Mouse (Mus musculus): ENCODE results near the gene Fam170b. TPM values are rescaled to one million over a fixed set of nuclear protein-coding genes. Genes with fewer than 3 reads are reported as not detected.

Gene Fam170b
- polyA plus RNA-seq, 1 experiment from 2014 or later: 0.05 TPM

DNA sequence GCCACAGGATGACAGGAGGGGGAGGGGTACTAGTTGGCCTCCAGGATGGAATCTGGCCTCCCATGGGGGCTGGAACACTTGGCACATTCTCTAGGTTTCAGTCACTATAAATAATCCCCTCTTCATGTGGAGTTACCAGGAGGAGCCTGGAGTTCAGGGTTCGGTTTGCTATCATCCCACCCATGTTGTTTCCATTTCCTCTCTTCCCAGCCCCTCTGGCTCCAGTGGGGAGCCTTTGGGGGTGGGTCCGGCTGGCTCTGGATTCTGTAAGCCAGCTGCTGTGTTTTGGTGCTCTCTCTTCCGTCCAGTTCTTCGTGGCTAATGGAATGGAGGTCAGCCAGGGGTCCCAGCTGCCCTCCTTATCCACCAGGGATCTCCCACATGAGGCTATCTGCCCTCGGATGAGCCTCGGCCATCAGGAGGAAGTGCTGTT is 27.4 kb downstream of the Fam170b start:
- Histone ChIP-seq H3K4me3 (replicated peaks) (no peak overlapping the region), H3K36me3 (replicated peaks) (no peaks in the 10 kb centered on the region), H3K27me3 (peaks cover 28% of the 10 kb centered on the region), H3K9me3 (replicated peaks) (no peaks in the 10 kb centered on the region), H3K9ac (no peak overlapping the region), H3K4me1 (replicated peaks) (no peaks in the 10 kb centered on the region), H3K4me2 (no peak overlapping the region), H3K27ac (replicated peaks) (no peak overlapping the region)
- 29% methylated on average over 6 of the region's 6 CpGs for WGBS (ENCODE audit: insufficient replicate concordance)
- peak; percentile 15; the same call in 1 of the 2 replicates for ATAC-seq (ENCODE audit: insufficient read depth)

DNA sequence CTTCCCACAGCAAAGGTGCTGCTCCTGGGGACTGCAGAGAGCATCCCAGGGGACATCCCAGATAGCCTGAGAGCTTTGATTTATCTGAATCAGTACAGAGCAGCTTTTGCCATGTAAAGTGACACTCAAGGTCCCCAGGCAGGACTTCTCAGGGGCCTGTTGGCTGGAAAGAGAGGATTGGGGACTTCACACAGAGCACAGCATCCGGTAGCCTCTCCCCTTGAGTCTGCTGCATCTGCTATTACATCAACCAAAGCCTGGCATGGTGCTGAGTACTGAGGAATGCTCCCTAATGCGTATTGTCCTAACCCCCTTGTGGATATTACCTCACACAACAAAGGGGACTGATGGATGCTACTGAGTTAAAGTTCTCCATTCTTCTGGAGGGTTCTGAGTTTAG is 27.9 kb downstream of the Fam170b start:
- 47% methylated on average over 2 of the region's 2 CpGs for WGBS (ENCODE audit: insufficient replicate concordance)
- Histone ChIP-seq H3K36me3 (replicated peaks) (no peaks in the 10 kb centered on the region), H3K27ac (replicated peaks) (no peak overlapping the region), H3K9ac (no peak overlapping the region), H3K4me2 (no peak overlapping the region), H3K27me3 (peaks cover 23% of the 10 kb centered on the region), H3K4me1 (replicated peaks) (no peaks in the 10 kb centered on the region), H3K4me3 (replicated peaks) (no peak overlapping the region), H3K9me3 (replicated peaks) (no peaks in the 10 kb centered on the region)
- no peak for ATAC-seq (ENCODE audit: insufficient read depth)

DNA sequence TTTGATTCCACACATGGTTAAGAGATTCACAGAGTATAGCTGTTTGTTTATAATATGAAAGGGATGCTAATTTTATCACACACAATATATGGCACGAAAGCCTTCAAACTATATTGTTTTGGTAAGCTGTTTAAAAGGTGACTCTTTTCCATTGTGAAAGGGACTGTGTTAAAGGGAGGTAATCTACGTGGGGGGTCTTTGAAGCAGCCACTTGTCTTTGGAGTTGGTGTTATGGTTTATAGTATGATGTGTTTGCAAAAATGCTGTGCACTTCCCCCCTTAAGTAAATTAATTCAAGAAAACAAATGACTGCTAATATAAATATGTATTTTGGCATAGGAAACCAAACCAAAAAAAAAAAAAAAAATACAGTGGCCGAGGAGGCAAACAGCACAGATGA is 31.6 kb downstream of the Fam170b start:
- Histone ChIP-seq H3K9me3 (replicated peaks) (no peaks in the 10 kb centered on the region), H3K27me3 (no peaks in the 10 kb centered on the region; the same call in 1 of the 2 replicates), H3K4me2 (no peak overlapping the region), H3K27ac (replicated peaks) (no peak overlapping the region), H3K4me1 (replicated peaks) (no peaks in the 10 kb centered on the region), H3K9ac (no peak overlapping the region), H3K36me3 (replicated peaks) (no peaks in the 10 kb centered on the region), H3K4me3 (replicated peaks) (no peak overlapping the region)
- 52% methylated on average over 3 of the region's 3 CpGs for WGBS (ENCODE audit: insufficient replicate concordance)
- no peak for ATAC-seq (ENCODE audit: insufficient read depth)

DNA sequence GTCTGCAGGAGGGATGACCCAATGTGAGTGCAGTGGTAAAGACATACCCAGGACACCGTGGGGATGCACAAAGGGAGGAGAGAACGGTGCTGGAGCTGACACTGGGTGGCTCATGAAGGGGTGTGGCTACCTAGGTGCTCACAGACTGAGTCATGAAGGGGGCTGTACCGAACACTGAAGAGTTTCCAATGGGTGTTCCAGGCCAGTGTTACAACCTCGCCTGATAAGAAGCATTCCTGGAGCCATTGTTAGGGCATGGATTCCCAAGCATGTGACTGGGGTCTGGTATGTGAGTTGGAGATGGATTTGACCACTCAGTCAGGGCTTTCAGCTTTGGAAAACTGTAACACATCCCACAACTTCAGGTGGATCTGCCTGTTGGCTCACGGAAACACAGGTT is 38.2 kb downstream of the Fam170b start:
- H3K4me2 ChIP-seq: no peak overlapping the region
- H3K4me3 ChIP-seq (replicated peaks): no peak overlapping the region
- H3K4me1 ChIP-seq (replicated peaks): no peaks in the 10 kb centered on the region
- H3K27ac ChIP-seq (replicated peaks): no peak overlapping the region
- H3K9ac ChIP-seq: no peak overlapping the region
- no peak for ATAC-seq (ENCODE audit: insufficient read depth)
- WGBS (ENCODE audit: insufficient replicate concordance): 67% methylated on average over 5 of the region's 5 CpGs
- H3K9me3 ChIP-seq (replicated peaks): no peaks in the 10 kb centered on the region
- no peaks in the 10 kb centered on the region for H3K36me3 ChIP-seq (replicated peaks)
- H3K27me3 ChIP-seq: no peaks in the 10 kb centered on the region

DNA sequence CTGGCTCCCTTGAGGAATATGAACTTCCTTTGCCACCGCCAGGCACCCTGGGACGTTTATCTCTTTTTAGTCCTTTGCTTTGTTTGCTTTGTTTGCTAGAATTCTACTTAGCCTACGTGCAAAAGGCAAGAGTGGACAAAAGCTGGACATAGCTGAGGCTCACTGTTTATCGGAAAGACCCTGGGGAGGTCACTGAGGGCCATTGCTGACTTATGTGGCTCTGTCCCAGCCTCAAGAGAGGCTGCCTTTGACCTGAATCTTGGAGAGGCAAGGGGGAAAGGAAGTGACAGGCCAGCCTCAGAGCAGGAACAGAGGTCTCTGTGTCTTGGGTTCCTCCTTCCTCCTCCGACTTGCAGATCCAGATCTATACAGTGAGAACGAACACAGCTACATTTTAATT is 43.8 kb downstream of the Fam170b start:
- Histone ChIP-seq H3K4me3 (replicated peaks) (no peak overlapping the region), H3K27me3 (no peaks in the 10 kb centered on the region), H3K27ac (replicated peaks) (no peak overlapping the region), H3K4me1 (replicated peaks) (no peaks in the 10 kb centered on the region; the same call in 1 of the 2 replicates), H3K36me3 (replicated peaks) (no peaks in the 10 kb centered on the region), H3K4me2 (no peak overlapping the region), H3K9ac (no peak overlapping the region), H3K9me3 (replicated peaks) (no peaks in the 10 kb centered on the region)
- WGBS (ENCODE audit: insufficient replicate concordance): 44% methylated on average over 6 of the region's 6 CpGs
- ATAC-seq (ENCODE audit: insufficient read depth): peak; percentile 56

DNA sequence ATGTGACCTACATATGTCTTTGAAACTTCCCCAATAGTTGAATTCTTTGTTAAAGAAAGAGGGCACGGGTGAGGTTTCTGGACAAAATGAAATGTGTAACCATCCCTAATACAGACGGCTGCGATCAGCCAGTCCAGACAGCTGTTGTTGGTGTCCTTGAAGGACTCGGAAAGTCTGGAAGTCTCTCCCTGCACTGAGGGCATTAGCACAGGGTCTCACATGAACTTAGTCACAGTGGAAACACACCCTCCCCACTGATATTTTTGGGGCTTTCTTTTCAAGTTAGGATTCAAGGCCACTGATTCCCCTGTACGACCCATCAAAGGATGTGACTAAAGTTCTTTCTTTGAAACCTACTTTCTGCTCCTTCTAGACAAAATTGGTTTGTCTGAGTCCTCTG is 46.6 kb downstream of the Fam170b start:
- no peaks in the 10 kb centered on the region for H3K9me3 ChIP-seq (replicated peaks)
- no peak for ATAC-seq (ENCODE audit: insufficient read depth)
- WGBS (ENCODE audit: insufficient replicate concordance): 61% methylated on average over 5 of the region's 5 CpGs

DNA sequence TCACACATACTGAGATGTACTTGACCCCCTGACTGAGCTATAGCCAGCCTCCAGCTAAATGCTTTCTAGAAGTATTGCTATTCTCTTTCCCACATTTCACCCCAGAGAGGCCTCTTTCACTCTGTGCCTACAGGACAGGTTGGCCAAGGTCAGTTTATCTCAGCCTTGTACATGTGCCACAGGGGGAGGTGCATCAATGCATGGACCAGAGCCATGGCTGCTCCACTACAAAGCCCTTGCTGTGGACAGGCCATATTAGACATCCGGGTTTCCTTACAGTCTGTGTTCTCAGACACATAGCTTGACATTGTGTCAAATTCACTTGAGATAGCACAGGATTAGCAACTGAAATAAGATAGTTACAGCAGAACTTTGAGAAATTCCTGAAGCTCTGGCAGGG is 47.9 kb downstream of the Fam170b start:
- Histone ChIP-seq H3K9ac (no peak overlapping the region), H3K4me3 (replicated peaks) (no peak overlapping the region), H3K27me3 (no peaks in the 10 kb centered on the region), H3K9me3 (replicated peaks) (no peaks in the 10 kb centered on the region), H3K4me1 (replicated peaks) (no peaks in the 10 kb centered on the region; the same call in 1 of the 2 replicates), H3K36me3 (replicated peaks) (no peaks in the 10 kb centered on the region), H3K4me2 (no peak overlapping the region), H3K27ac (replicated peaks) (no peak overlapping the region)
- WGBS (ENCODE audit: insufficient replicate concordance): 46% methylated on average over 1 of the region's 1 CpGs
- no peak for ATAC-seq (ENCODE audit: insufficient read depth)

More for the DNA sequence above, 46.6 kb downstream of the Fam170b start:
- H3K4me3 ChIP-seq (replicated peaks): no peak overlapping the region
- H3K36me3 ChIP-seq (replicated peaks): no peaks in the 10 kb centered on the region
- H3K27me3 ChIP-seq: no peaks in the 10 kb centered on the region
- H3K9ac ChIP-seq: no peak overlapping the region
- no peak overlapping the region for H3K4me2 ChIP-seq
- H3K4me1 ChIP-seq (replicated peaks): no peaks in the 10 kb centered on the region; the same call in 1 of the 2 replicates
- H3K27ac ChIP-seq (replicated peaks): no peak overlapping the region

Other genes with a start within 250 kb of the Fam170b start
- gene Prrxl1, start 234.6 kb upstream of the Fam170b start, polyA plus RNA-seq (2015; fragmentation: Nextera tagmentation; extraction: Ambion mirVana): 0.02 TPM in 1 of 2 replicates, not detected in the other
- 0.07 and 0.13 TPM in 2 replicates for gene 3425401B19Rik, start 148.7 kb upstream of the Fam170b start, polyA plus RNA-seq (2015; fragmentation: Nextera tagmentation; extraction: Ambion mirVana)
- 1.3 and 1.6 TPM in 2 replicates for gene Tmem273, start 48.0 kb upstream of the Fam170b start, polyA plus RNA-seq (2015; fragmentation: Nextera tagmentation; extraction: Ambion mirVana)
- 4.7 and 6.1 TPM in 2 replicates for gene Vstm4, start 22.8 kb downstream of the Fam170b start, polyA plus RNA-seq (2015; fragmentation: Nextera tagmentation; extraction: Ambion mirVana)
- gene Lrrc18, start 157.4 kb downstream of the Fam170b start, polyA plus RNA-seq (2015; fragmentation: Nextera tagmentation; extraction: Ambion mirVana): 0.08 TPM in 2 replicates

Data from liver, embryonic 15.5 days (tissue).